8 mouse cellular contexts compared by ENCODE assay signal in the genomic region with DNA sequence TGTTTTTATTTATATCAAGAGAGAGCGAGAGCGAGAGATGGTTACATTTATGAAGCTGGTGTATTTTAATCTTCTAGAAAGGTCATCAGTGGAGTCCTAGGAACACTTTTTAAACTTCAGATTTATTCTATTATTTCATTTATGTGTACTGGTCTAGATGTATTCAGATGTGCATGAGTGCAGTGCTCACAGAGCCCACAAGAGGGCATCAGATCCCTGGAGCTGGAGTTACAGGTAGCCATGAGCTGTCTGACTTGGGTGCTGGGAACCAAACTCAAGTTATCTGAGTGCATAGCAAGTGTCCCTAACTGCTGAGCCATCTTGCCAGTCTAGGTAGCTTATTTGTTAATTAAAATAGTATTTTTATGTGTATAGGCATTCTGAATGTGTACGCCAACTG.
DNase-seq lines count a peak whose midpoint lies in the region; ATAC-seq and TF ChIP-seq lines count a peak whose summit lies in the region.
"Had no signal": no experiment of that assay in that cellular context is flagged by ENCODE, and none has a peak within 500 bp of the region (broad histone marks: within the 10 kb centered on the region; RNA-seq: fewer than 3 reads in every experiment).

No protein-coding gene starts in this region.

- H3K4me2 ChIP-seq in kidney, postnatal 0 days (ENCODE audit: low read length), result no peak overlapping the region

- no peaks in the 10 kb centered on the region for H3K27me3 ChIP-seq in kidney, postnatal 0 days (ENCODE audit: insufficient read depth, low read length)

- no peak overlapping the region for H3K9ac ChIP-seq in kidney, postnatal 0 days (ENCODE audit: low read depth, low read length)

- no peak for ATAC-seq in kidney, postnatal 0 days (replicated peaks; ENCODE audit: low FRiP score, low read depth)

- no peaks in the 10 kb centered on the region for H3K36me3 ChIP-seq in kidney, postnatal 0 days (ENCODE audit: insufficient read depth, low read length)
- H3K36me3 ChIP-seq: midbrain, embryonic 10.5 days had no signal

- no peak overlapping the region for H3K27ac ChIP-seq in kidney, postnatal 0 days
- H3K27ac ChIP-seq in bone marrow, adult 2 months (ENCODE audit: control insufficient read depth, insufficient read depth, low read depth, low read length, poor library complexity), result no peak overlapping the region
- H3K27ac ChIP-seq: midbrain, embryonic 10.5 days had no signal

- no peaks in the 10 kb centered on the region for H3K9me3 ChIP-seq in kidney, postnatal 0 days (replicated peaks; ENCODE audit: low read length)
- H3K9me3 ChIP-seq: midbrain, embryonic 10.5 days had no signal

- no peak for TF ChIP-seq POLR2A in bone marrow, adult 2 months (IDR thresholded peaks at IDR 0.05; ENCODE audit: borderline replicate concordance, control insufficient read depth, low read depth, low read length)

- 98% methylated on average over 3 of the region's 3 CpGs for WGBS in kidney, postnatal 0 days
- WGBS in bone marrow, adult 2 months, result 92% methylated on average over 3 of the region's 3 CpGs

- H3K4me1 ChIP-seq in kidney, postnatal 0 days (replicated peaks; ENCODE audit: insufficient read depth, low read length), result no peaks in the 10 kb centered on the region; the same call in 1 of the 2 replicates
- no peaks in the 10 kb centered on the region for H3K4me1 ChIP-seq in bone marrow, adult 2 months (ENCODE audit: control insufficient read depth, insufficient read depth, low read length)
- H3K4me1 ChIP-seq: midbrain, embryonic 10.5 days had no signal

- no peak overlapping the region for H3K4me3 ChIP-seq in kidney, postnatal 0 days (replicated peaks; ENCODE audit: low read depth, low read length)
- no peak overlapping the region for H3K4me3 ChIP-seq in bone marrow, adult 2 months (replicated peaks; ENCODE audit: control insufficient read depth, low read depth, low read length)
- H3K4me3 ChIP-seq: midbrain, embryonic 10.5 days had no signal

- peak; percentile 60 for TF ChIP-seq CTCF in kidney, postnatal 0 days (IDR thresholded peaks at IDR 0.05; ENCODE audit: low read depth)
- TF ChIP-seq CTCF in bone marrow, adult 2 months (IDR thresholded peaks at IDR 0.05; ENCODE audit: control insufficient read depth, insufficient read depth, low read length), result peak; percentile 35; the same call in 1 of the 2 replicates

- DNase-seq in kidney, postnatal 0 days (ENCODE audit: low spot score), result no peak
- no peak for DNase-seq in kidney, adult 11 months
- DNase-seq in thymus, postnatal 0 days (ENCODE audit: low spot score), result peak; percentile 10
- DNase-seq in thymus, adult 18-20 months, result no peak
- DNase-seq in thymus, postnatal 4 days, result peak; percentile 63
- DNase-seq in testis, postnatal 14 days (ENCODE audit: low spot score), result no peak

Comparison
In these comparisons a context has a peak if more than half of its experiments do, and no peak if none do; other contexts are left out.
1. DNase-seq: peak in thymus, postnatal 0 days (single experiment) and thymus, postnatal 4 days (single experiment); none in kidney, postnatal 0 days (single experiment), kidney, adult 11 months (single experiment), thymus, adult 18-20 months (0 of 2) and testis, postnatal 14 days (single experiment).